ENCODE assay signal across 8 mouse cellular contexts in the genomic region with DNA sequence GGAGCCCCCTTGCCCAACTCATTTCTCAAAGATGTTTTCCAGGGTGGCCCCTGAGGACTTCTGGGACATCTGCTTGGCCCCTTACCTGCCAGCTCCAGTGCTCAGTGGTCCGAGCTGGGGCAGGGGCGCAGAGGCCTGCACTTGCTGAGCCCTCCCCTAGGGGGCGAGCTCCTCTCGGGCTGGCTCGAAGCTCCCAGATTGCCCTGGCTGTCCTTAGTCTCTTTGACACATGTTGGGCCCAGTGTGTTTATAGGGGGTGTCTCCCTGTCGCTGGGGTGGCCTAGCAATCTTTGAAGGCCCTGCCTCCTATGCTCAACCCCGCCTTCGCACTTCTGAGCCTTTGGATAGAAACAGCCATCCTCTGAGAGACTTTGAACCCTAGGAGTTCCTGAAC. TPM values are rescaled to one million over a fixed set of nuclear protein-coding genes. Genes with fewer than 3 reads are reported as not detected.
A peak's percentile ranks its signal among the peaks of the same experiment; 100 is the strongest.
DNase-seq lines count a peak whose midpoint lies in the region; ATAC-seq and TF ChIP-seq lines count a peak whose summit lies in the region.

No protein-coding gene starts in this region.

- TF ChIP-seq CTCF in Patski (IDR thresholded peaks at IDR 0.05) = no peak

- peak overlapping the region; percentile 89 for H3K4me2 ChIP-seq in heart, embryonic 15.5 days

- peak overlapping the region; percentile 11; the same call in 1 of the 2 replicates for H3K27ac ChIP-seq in heart, embryonic 15.5 days

- ATAC-seq in Patski = peak; percentile 65
- peak; percentile 36 for ATAC-seq in heart, embryonic 15.5 days (replicated peaks; ENCODE audit: insufficient number of reproducible peaks, insufficient read depth, low FRiP score, low read depth)

- H3K27me3 ChIP-seq in Patski = no peaks in the 10 kb centered on the region
- H3K27me3 ChIP-seq in heart, embryonic 15.5 days = peaks cover 42% of the 10 kb centered on the region

- intact Hi-C loops in left cerebral cortex, postnatal 14 days (cut with DNase I) = loop anchor here (5.0 kb wide), 2 partner anchors 36 to 96 kb away; no protein-coding TSS in a partner anchor

- H3K4me3 ChIP-seq in heart, embryonic 15.5 days = peak overlapping the region; percentile 56

- peak; percentile 79 to 81 for DNase-seq in B cell, adult 2 months
- DNase-seq in Patski (ENCODE audit: low read depth, low spot score) = no peak
- DNase-seq in embryo, embryonic 10.5 days (ENCODE audit: low spot score) = peak; percentile 82
- DNase-seq in kidney, postnatal 10 days = peak; percentile 77
- peak; percentile 74 to 78 for DNase-seq in lung, postnatal 4 days
- DNase-seq in spleen, adult 18-20 months = peak; percentile 47 to 66
- DNase-seq in left cerebral cortex, postnatal 14 days (ENCODE audit: low spot score in 2 of 2) = no peak

- POLR2A ChIA-PET in Patski (lab: Charles Lee) = interaction anchor here (0.6 to 1.2 kb wide), 2 partner anchors 35 to 76 kb away, joined by 3 read pairs; no protein-coding TSS in a partner anchor

- no peaks in the 10 kb centered on the region for H3K9me3 ChIP-seq in heart, embryonic 15.5 days (replicated peaks)

- H3K36me3 ChIP-seq in heart, embryonic 15.5 days = no peaks in the 10 kb centered on the region

- WGBS in heart, embryonic 15.5 days = 13% methylated on average over 8 of the region's 8 CpGs

- no peak overlapping the region for H3K9ac ChIP-seq in heart, embryonic 15.5 days

- CTCF ChIA-PET in Patski (lab: Charles Lee) = interaction anchor here (0.8 to 2.1 kb wide), 6 partner anchors 13 to 100 kb away, joined by 3 to 7 read pairs (median 4); no protein-coding TSS in a partner anchor

- in situ Hi-C loops in Patski (cut with MboI; ENCODE audit: low pct_unique_long_range_greater_than_20kb) = loop anchor here (5.0 kb wide), 1 partner anchor 96 kb away; no protein-coding TSS in a partner anchor

- H3K4me1 ChIP-seq in heart, embryonic 15.5 days (replicated peaks) = peaks cover 45% of the 10 kb centered on the region

RNA-seq across cellular contexts. Expression of a gene that starts 5.6 kb away (rescaled TPM):
- 22.0 TPM for polyA plus RNA-seq in Patski (2021)
- polyA plus RNA-seq in heart, embryonic 15.5 days (2015; fragmentation: Nextera tagmentation; extraction: Ambion mirVana) = 9.3 and 11.6 TPM in 2 replicates
- 10 to 100 TPM; 63.2 to 74.0 TPM for total RNA-seq in left cerebral cortex, postnatal 14 days (2021)

RNA-seq across cellular contexts. Expression of a gene that starts 50.8 kb away (rescaled TPM):
- 14.6 TPM for polyA plus RNA-seq in Patski (2021)
- 7.5 and 9.5 TPM in 2 replicates for polyA plus RNA-seq in heart, embryonic 15.5 days (2015; fragmentation: Nextera tagmentation; extraction: Ambion mirVana)
- total RNA-seq in left cerebral cortex, postnatal 14 days (2021) = 10 to 100 TPM; 12.9 to 15.4 TPM

Comparison
In these comparisons a context has a peak if more than half of its experiments do, and no peak if none do; other contexts are left out.
1. DNase-seq: peak in B cell, adult 2 months (2 of 2), embryo, embryonic 10.5 days (single experiment), kidney, postnatal 10 days (single experiment), lung, postnatal 4 days (2 of 2) and spleen, adult 18-20 months (2 of 2); none in Patski (single experiment) and left cerebral cortex, postnatal 14 days (0 of 2).